Mouse (Mus musculus) bone marrow, adult 2 months (tissue): ENCODE measurements around the gene Cdk5rap3. TPM values are rescaled to one million over a fixed set of nuclear protein-coding genes. Genes with fewer than 3 reads are reported as not detected.
A peak's percentile ranks its signal among the peaks of the same experiment; 100 is the strongest.

ENCODE experiments used
- H3K27ac ChIP-seq: fragments of 200-500 bp; 2 replicates; pipeline ENCODE4 v1.5.1; 2012; ENCODE audit warnings: low read depth, mild to moderate bottlenecking, control low read depth, inconsistent platforms, low read length; ENCODE audit not compliant: control insufficient read depth, poor library complexity, insufficient read depth
- H3K4me1 ChIP-seq: fragments of 200-500 bp; 2 replicates; pipeline ENCODE4 v1.6.1; 2011; ENCODE audit warnings: low read length; ENCODE audit not compliant: control insufficient read depth, insufficient read depth
- H3K4me3 ChIP-seq: fragments of 200-500 bp; replicated peaks from 2 replicates; pipeline ENCODE3; 2011; ENCODE audit warnings: mild to moderate bottlenecking, low read depth, low read length, control low read depth; ENCODE audit not compliant: control insufficient read depth
- CTCF ChIP-seq: fragments of 200-500 bp; IDR thresholded peaks from 2 replicates; pipeline ENCODE4 v1.5.1; 2011; ENCODE audit warnings: low read length, control low read depth; ENCODE audit not compliant: control insufficient read depth, insufficient read depth
- POLR2A ChIP-seq: fragments of 200-500 bp; IDR thresholded peaks from 2 replicates; pipeline ENCODE4 v1.6.1; 2011; ENCODE audit warnings: low read depth, mild to moderate bottlenecking, control low read depth, low read length, borderline replicate concordance; ENCODE audit not compliant: control insufficient read depth
- WGBS: fragments of 180-500 bp; shearing (Covaris S2); methylation state at CpG from one replicate; pipeline ENCODE4 v1.1.7; 2018; 5-methylcytosine and 5-hydroxymethylcytosine counted together
- polyA plus RNA-seq: library from polyadenylated mRNA; stranded (reverse); fragments of >200 nt; gene quantifications from 2 replicates; pipeline ENCODE4 v1.2.4, GENCODE M21; 2011; ENCODE audit warnings: low replicate concordance; ENCODE audit not compliant: missing spikeins, insufficient read depth, insufficient read length

Gene Cdk5rap3
- polyA plus RNA-seq, 1 experiment = 39.4 TPM

DNA sequence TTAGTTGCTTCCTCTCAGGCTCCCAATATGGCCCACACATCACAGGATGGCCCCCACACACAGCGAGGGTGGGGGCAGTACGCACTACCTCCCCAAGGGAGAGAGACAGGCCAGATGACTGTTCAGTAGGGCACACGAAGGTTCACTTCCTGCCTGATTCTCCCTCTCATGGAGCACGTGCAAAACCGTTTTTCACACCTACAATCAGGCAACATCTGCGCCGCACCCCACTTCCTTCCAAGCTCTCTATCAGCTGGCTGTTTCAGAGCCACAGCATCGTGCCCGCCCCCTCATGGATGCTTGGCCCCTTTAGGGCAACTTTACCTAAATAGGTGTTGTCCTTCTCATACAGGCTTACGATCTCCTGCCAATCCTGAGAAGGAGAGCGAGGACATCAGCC is 3.6 kb downstream of the Cdk5rap3 start:
- WGBS = 33% methylated on average over 11 of the region's 11 CpGs
- Histone ChIP-seq H3K4me1 (no peaks in the 10 kb centered on the region), H3K27ac (no peak overlapping the region), H3K4me3 (no peak overlapping the region)
- no peak for TF ChIP-seq POLR2A

DNA sequence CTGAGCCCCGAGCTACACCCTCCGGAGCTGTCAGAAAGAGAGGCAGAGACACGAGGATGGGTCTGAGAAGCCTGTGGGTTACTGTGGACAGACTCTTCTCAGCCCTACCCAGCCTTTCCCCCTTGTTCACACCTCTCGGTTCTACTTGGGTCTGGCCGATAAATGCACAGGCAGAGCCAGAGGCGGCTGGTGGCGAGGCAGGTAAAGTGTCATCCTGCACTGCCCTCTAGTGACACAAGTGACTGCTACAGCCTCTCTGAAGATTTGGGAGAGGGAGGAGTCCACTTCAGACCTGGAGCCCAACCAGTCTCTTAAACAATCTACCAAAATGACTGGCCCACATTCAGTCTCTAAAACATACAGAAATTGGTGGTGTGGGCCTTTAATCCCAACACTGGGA is 6.3 kb downstream of the Cdk5rap3 start:
- no peaks in the 10 kb centered on the region for H3K4me1 ChIP-seq
- H3K4me3 ChIP-seq = no peak overlapping the region
- WGBS = 37% methylated on average over 7 of the region's 7 CpGs
- H3K27ac ChIP-seq = no peak overlapping the region
- TF ChIP-seq CTCF (peak; percentile 73), POLR2A (no peak)

DNA sequence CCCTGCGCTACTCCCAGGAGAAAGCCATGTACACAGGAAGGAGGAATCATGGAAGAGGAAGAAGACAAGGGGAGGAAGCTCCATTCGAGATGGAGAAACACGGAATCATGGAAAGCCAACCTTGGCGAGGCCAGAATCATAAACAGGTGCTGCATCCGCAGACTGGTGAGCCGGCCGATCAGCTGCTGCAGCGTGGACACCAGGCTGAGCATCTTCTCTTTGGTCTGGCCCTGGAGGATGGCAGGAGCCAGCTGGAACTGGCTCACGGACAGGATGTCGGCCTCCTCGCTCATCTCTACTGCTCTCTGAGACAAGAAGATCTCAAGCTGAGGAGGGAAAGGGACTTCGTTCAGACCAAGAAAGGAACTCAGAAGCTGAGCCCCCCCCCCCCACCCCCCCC is 7.7 kb downstream of the Cdk5rap3 start:
- 88% methylated on average over 12 of the region's 12 CpGs for WGBS
- TF ChIP-seq POLR2A = no peak
- no peak for TF ChIP-seq CTCF
- H3K27ac ChIP-seq = no peak overlapping the region
- H3K4me3 ChIP-seq = no peak overlapping the region
- H3K4me1 ChIP-seq = no peaks in the 10 kb centered on the region

DNA sequence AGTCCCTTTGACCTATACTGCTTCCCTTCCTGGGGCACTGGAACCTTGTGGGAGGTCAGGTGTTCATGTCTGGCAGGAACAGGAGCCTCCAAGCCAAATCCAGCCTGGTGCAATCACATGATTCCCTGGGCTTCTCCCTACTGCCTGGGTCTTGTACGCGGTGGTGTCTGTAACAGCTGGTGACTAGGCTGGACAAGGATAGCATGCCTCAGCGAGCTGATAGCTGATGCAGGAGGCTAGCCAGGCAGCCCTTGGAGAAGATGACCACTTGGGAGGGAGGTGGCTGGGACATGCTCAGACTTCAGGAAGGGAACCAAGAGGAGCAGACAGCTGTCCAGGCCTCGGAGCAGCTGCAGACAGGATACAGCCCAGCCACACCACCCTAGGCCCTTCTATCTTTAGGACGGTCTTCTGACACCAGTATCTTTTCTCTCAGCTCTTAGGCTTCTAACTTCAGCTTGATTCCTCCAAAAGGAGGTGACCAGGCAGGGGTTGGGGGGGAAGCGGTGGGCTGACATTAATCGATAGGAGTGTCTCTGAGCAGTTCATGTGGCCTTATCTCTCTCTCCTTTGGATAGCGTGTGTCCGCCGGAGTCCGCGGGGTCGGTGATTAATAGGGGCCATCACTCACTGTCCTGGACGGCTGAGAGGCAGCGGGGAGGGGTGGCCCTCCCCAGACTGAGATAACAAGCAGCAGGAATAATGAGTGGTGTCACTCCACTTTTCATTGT is 9.7 kb downstream of the Cdk5rap3 start:
- 81% methylated on average over 15 of the region's 15 CpGs for WGBS
- H3K4me3 ChIP-seq = no peak overlapping the region
- H3K4me1 ChIP-seq = no peaks in the 10 kb centered on the region
- H3K27ac ChIP-seq = no peak overlapping the region
- TF ChIP-seq CTCF = no peak
- no peak for TF ChIP-seq POLR2A

DNA sequence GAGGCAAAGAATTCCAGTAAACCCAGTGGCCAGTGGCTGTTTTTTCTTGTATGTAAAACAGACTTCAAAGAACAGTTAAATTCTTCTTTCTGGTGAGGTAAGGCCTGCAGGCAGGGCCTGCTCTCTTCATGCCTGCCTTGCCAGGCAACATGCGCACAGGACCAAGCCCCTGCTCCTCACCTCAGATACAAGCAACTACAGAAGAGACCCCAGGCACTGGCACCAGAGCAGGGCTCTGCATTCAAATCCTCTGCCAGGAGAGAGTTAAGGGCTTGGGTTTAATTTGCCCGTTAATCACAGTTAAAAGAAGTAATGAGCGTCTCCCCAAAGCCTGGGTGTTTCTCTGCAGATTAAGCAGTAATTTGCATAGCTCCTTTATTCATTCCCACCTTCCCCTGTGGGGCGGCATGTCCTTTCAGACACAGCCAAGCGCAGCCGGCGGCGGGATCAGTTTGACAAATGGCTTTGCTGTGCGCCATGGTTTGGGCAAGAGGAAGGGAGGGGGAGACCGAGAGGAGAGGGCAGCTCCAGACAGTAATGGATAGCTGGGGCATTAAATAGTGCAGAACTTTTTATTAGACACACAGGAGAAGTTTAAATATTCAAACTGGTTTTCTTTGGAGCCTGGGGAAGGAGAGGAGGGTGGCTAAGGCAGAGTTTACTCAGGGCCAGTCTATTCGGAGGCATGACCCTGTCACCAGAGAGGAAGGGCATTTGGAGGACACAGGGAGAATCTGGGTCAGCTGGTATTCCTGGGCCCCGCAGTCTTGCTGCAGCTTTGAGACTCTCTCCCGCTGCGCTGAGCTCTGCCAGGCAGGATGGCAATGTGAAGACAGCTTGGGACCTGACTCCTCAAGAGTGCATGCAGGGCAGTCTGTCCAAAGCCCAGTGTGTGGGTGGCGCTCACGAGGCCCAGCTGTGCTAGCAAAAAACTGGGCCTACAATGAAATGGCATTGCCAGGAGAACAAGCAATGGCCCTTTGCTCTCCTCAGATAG is 13.4 kb downstream of the Cdk5rap3 start:
- Histone ChIP-seq H3K27ac (no peak overlapping the region), H3K4me1 (no peaks in the 10 kb centered on the region), H3K4me3 (no peak overlapping the region)
- WGBS = 76% methylated on average over 16 of the region's 16 CpGs
- no peak for TF ChIP-seq CTCF
- no peak for TF ChIP-seq POLR2A

DNA sequence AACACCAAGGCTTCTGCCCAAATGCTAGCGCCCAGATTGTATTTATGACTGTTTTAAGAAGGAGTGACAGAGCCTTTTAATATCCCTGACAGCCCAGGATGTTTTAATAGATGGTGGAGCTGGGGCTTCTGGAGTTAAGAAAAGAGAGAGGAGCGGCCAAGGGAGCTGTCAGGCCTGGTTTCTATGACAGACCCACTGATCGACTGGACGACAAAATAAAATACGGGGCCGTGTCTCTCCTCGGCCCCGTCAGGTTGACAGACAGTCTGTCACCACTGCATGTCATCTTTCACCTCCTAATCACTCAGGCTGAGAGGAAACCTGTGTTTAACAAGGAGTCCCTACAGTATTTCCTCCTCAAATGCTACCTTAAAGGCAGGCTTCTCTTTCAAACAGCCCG is 15.0 kb downstream of the Cdk5rap3 start:
- WGBS = 78% methylated on average over 9 of the region's 9 CpGs
- no peak overlapping the region for H3K27ac ChIP-seq
- TF ChIP-seq POLR2A (no peak), CTCF (no peak)
- no peak overlapping the region for H3K4me3 ChIP-seq
- no peaks in the 10 kb centered on the region for H3K4me1 ChIP-seq

DNA sequence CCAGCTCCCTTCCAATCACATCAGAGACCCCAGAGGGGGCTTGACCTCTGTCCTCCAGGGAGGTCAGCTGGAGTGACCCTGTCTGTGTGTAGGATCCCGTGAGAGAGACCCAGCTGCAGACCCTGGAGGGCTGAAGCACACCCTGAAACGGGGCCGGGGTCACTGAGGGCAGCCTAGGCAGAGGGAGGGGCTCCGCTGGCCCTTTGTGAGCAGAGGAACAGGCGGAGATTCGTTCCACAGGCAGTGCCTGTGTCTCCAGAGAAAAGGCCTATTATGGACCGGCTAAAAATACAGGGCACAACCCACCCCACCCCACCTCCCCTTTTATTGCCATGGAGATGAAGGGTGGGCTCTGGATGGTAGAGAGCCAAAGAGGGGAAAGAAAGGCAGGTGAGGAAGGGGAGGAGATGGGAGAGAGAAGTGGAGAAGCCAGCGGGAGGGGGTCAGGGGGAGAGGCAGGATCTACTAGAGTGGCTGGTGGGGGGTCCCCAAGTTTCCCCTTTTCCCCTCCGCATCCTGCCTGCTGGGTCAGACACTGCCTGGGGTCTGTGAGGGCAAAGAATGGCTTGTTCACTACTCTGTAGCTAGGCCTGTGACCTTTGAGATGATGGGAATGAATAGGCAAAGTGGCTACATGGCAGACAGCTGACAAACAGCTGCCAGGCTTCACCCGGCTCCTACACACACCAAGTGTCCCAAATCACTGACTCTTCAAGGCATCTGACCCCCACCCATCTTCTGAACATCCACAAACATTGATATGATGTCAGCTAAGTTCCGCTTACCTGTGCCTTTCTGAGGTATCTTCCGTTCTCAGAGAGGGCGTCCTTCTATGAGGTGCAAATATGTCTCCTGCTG is 16.6 kb downstream of the Cdk5rap3 start:
- WGBS = 76% methylated on average over 13 of the region's 13 CpGs
- no peak overlapping the region for H3K27ac ChIP-seq
- TF ChIP-seq POLR2A (no peak), CTCF (no peak)
- H3K4me1 ChIP-seq = no peaks in the 10 kb centered on the region; the same call in 1 of the 2 replicates
- H3K4me3 ChIP-seq = no peak overlapping the region
